Mouse (Mus musculus): ENCODE measurements around the gene 4833439L19Rik. TPM values are rescaled to one million over a fixed set of nuclear protein-coding genes. Genes with fewer than 3 reads are reported as not detected.
A peak's percentile ranks its signal among the peaks of the same experiment; 100 is the strongest.

Gene 4833439L19Rik
- polyA plus RNA-seq, 1 experiment from 2014 or later = 126 TPM

DNA sequence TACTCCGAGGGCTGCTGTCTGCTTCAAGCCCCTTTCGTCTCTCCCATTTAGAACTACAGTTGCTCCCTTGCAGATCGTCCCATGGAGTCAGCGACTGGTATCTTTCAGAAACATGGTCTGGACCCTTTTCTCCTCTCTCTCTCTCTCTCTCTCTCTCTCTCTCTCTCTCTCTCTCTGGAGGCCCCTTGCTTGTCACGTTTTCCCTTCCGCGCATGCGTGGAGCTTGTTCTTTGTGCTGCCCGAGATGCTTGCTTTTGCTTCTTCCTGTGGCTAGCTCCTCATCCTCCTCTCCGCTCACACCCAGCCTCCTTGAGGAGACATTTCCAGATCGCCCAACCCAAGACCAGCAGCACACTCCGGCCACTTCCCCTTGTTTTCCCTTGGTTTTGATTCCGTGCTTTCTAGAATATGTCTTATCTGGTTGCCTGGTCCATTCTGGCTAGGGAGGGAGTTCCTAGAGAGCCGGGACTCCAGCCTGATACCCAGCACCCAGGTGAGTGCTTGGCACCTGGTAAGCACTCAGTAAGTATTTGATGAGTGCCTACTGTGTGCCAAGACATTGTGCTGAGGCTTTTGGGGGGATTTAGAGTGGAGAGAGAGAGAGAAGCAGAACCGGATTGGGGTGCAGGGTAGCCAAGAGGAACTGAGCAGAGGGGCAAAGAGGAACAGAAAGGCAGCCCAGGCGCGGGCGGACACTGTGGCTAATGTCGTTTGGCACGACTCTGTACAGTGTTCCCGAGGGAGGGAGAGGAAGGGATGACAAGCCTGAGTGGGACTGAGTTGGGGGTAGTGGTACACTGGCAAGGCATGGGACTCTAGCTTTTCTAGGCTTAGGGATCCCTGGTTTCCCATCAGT lies 12.6 kb upstream of the 4833439L19Rik start:
- H3K27ac ChIP-seq = no peak overlapping the region
- H3K9ac ChIP-seq = no peak overlapping the region
- no peak for ATAC-seq (ENCODE audit: borderline replicate concordance, extremely low read depth, low FRiP score, low TSS enrichment)
- no peak overlapping the region for H3K4me2 ChIP-seq
- H3K4me3 ChIP-seq = no peak overlapping the region
- H3K27me3 ChIP-seq = no peaks in the 10 kb centered on the region
- WGBS = 78% methylated on average over 21 of the region's 21 CpGs
- H3K4me1 ChIP-seq = peaks cover 23% of the 10 kb centered on the region
- H3K36me3 ChIP-seq = peaks cover 36% of the 10 kb centered on the region
- H3K9me3 ChIP-seq = no peaks in the 10 kb centered on the region

DNA sequence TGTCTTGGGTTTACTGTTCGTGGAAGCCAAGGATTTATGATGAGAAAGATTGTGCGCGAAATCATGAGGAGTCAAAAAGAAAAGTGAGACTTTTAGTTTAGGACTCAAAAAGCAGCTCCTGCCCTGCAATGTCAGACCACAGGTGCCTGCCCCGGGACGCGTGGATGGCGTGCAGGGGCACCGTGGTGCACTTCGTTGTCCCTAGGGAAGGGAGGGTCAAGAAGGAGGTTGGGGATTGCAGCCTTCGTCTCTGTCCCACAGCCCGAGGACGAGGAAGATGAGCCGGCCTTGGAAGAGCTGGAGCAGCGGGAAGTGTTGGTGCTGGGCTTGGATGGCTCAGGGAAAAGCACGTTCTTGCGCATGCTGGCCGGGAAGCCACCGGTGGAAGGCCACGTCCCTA lies 10.3 kb upstream of the 4833439L19Rik start:
- H3K9ac ChIP-seq = peak overlapping the region; percentile 74
- peak overlapping the region; percentile 68 for H3K4me2 ChIP-seq
- no peaks in the 10 kb centered on the region for H3K27me3 ChIP-seq
- WGBS = 2% methylated on average over 19 of the region's 19 CpGs
- ATAC-seq (ENCODE audit: borderline replicate concordance, extremely low read depth, low FRiP score, low TSS enrichment) = no peak; the same call in 1 of the 2 replicates
- peaks cover 28% of the 10 kb centered on the region for H3K36me3 ChIP-seq
- H3K4me3 ChIP-seq = peak overlapping the region; percentile 78
- H3K4me1 ChIP-seq = peaks cover 14% of the 10 kb centered on the region
- H3K27ac ChIP-seq = peak overlapping the region; percentile 79
- no peaks in the 10 kb centered on the region for H3K9me3 ChIP-seq

DNA sequence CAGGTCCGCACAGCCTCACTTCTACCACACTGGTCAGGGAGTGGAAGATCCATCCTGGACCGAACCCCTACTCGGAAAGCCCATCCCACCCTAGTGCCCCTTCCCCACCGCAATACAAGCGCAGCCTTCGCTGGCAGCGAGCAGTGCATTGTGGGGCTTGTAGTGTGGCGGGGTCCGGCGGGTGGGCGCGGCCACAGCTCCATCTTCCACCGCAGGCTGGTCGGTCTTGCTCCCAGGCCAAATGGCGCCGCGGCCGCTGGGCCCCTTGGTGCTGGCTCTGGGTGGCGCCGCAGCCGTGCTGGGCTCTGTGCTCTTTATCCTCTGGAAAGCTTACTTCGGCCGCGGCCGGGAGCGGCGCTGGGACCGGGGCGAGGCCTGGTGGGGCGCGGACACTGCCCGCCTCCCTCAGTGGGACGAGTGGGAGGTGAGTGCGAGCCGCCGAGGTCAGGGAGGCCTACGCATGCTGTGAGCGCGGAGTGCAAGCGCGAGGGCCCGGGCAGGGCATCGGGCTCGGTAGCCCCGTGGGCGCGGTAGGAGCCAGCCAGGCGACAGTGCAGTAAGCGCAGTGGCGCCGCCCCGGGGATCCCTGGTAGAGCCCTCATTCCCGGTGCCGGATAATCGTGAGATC lies 9.7 kb upstream of the 4833439L19Rik start, which contains the start of gene Arl10:
Arl10 (plus strand) TSS at position 162 of the 628 bp plus-strand sequence.
- peak; percentile 91 for ATAC-seq (ENCODE audit: borderline replicate concordance, extremely low read depth, low FRiP score, low TSS enrichment)
- Histone ChIP-seq H3K9ac (peak within 1 kb of the TSS; percentile 74), H3K9me3 (no peaks in the 10 kb centered on the region), H3K4me3 (peak within 1 kb of the TSS; percentile 78), H3K27ac (peak within 1 kb of the TSS; percentile 79), H3K27me3 (no peaks in the 10 kb centered on the region), H3K4me2 (peak within 1 kb of the TSS; percentile 68), H3K36me3 (peaks cover 23% of the 10 kb centered on the region), H3K4me1 (peaks cover 14% of the 10 kb centered on the region)
- under 1% methylated on average over 55 of the region's 55 CpGs for WGBS

DNA sequence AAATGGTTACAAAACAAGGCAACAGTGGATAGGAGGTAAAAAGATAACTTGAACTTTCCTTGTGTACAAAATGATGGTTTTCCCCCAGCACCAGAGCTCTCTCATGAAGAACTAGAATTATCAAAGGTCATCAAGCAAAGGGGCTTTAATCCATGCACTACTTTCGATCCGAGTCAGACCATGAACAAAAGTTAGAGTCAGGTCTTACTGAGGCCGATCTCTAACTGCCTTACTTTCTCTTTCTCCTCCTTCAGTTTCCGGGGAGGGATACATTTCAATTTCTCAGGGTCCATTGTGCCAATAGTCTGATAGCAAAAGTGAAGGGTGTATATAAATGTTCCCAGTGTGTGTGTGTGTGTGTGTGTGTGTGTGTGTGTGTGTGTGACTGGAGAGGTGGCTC lies 7.4 kb upstream of the 4833439L19Rik start:
- H3K4me2 ChIP-seq = no peak overlapping the region
- ATAC-seq (ENCODE audit: borderline replicate concordance, extremely low read depth, low FRiP score, low TSS enrichment) = no peak
- H3K27me3 ChIP-seq = no peaks in the 10 kb centered on the region
- H3K4me3 ChIP-seq = no peak overlapping the region
- H3K27ac ChIP-seq = no peak overlapping the region
- H3K9me3 ChIP-seq = no peaks in the 10 kb centered on the region
- WGBS = 79% methylated on average over 4 of the region's 4 CpGs
- no peak overlapping the region for H3K9ac ChIP-seq
- H3K36me3 ChIP-seq = 0 out of 2 replicates have a peak, but pooled peaks cover 7% of the 10 kb centered on the region
- peaks cover 14% of the 10 kb centered on the region for H3K4me1 ChIP-seq

GRCm38 (mm10) chr13:54571637-54572036 lies 6.4 kb upstream of the 4833439L19Rik start:
- ATAC-seq (ENCODE audit: borderline replicate concordance, extremely low read depth, low FRiP score, low TSS enrichment) = no peak
- 21% methylated on average over 2 of the region's 2 CpGs for WGBS
- no peak overlapping the region for H3K4me3 ChIP-seq

DNA sequence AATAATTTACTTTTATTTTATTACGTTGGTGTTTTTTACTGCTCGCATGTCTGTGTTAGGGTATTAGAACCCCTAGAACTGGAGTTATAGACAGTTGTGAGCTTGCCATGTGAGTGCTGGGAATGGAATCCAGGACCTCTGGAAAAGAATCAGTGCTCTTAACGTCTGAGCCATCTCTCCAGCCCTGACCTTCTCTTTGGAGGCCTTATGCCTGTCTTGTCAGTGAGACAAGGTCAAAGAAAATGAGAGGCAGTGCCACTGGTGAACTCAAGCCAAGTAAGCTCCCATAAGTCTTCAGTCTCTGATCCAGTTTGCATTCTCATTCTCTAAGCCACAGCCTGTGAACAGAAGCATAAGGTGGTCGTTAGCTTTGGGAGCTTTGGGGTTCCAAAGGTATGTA lies 5.5 kb upstream of the 4833439L19Rik start:
- WGBS = 68% methylated on average over 4 of the region's 4 CpGs
- Histone ChIP-seq H3K27me3 (no peaks in the 10 kb centered on the region), H3K9me3 (no peaks in the 10 kb centered on the region), H3K4me3 (no peak overlapping the region), H3K9ac (no peak overlapping the region), H3K4me2 (no peak overlapping the region), H3K36me3 (no peaks in the 10 kb centered on the region), H3K27ac (no peak overlapping the region), H3K4me1 (peaks cover 8% of the 10 kb centered on the region)
- ATAC-seq (ENCODE audit: borderline replicate concordance, extremely low read depth, low FRiP score, low TSS enrichment) = no peak

More at GRCm38 (mm10) chr13:54571637-54572036, 6.4 kb upstream of the 4833439L19Rik start:
- Histone ChIP-seq H3K9ac (no peak overlapping the region), H3K4me1 (peaks cover 12% of the 10 kb centered on the region), H3K27me3 (no peaks in the 10 kb centered on the region), H3K36me3 (no peaks in the 10 kb centered on the region), H3K9me3 (no peaks in the 10 kb centered on the region), H3K27ac (no peak overlapping the region), H3K4me2 (no peak overlapping the region)

GRCm38 (mm10) chr13:54569282-54569681 lies 4.0 kb upstream of the 4833439L19Rik start:
- Histone ChIP-seq H3K4me1 (peaks cover 9% of the 10 kb centered on the region), H3K27ac (no peak overlapping the region), H3K9ac (no peak overlapping the region), H3K36me3 (no peaks in the 10 kb centered on the region), H3K4me2 (no peak overlapping the region), H3K4me3 (no peak overlapping the region), H3K9me3 (no peaks in the 10 kb centered on the region), H3K27me3 (no peaks in the 10 kb centered on the region)
- no peak for ATAC-seq (ENCODE audit: borderline replicate concordance, extremely low read depth, low FRiP score, low TSS enrichment)
- WGBS = 32% methylated on average over 1 of the region's 1 CpGs

GRCm38 (mm10) chr13:54568380-54568779 lies 3.1 kb upstream of the 4833439L19Rik start:
- Histone ChIP-seq H3K9ac (no peak overlapping the region), H3K36me3 (no peaks in the 10 kb centered on the region), H3K4me2 (no peak overlapping the region), H3K4me3 (no peak overlapping the region), H3K27me3 (no peaks in the 10 kb centered on the region), H3K4me1 (peaks cover 15% of the 10 kb centered on the region), H3K9me3 (no peaks in the 10 kb centered on the region), H3K27ac (no peak overlapping the region)
- 32% methylated on average over 5 of the region's 5 CpGs for WGBS
- no peak for ATAC-seq (ENCODE audit: borderline replicate concordance, extremely low read depth, low FRiP score, low TSS enrichment)

GRCm38 (mm10) chr13:54565594-54566345 lies 535 bp upstream of the 4833439L19Rik start:
- H3K27me3 ChIP-seq = no peaks in the 10 kb centered on the region
- H3K9ac ChIP-seq = no peak overlapping the region; the same call in 1 of the 2 replicates
- H3K9me3 ChIP-seq = no peaks in the 10 kb centered on the region
- peaks cover 11% of the 10 kb centered on the region for H3K36me3 ChIP-seq
- WGBS = 50% methylated on average over 8 of the region's 8 CpGs
- peak overlapping the region; percentile 98 for H3K4me3 ChIP-seq
- H3K4me1 ChIP-seq = peaks cover 15% of the 10 kb centered on the region
- peak; percentile 60 for ATAC-seq (ENCODE audit: borderline replicate concordance, extremely low read depth, low FRiP score, low TSS enrichment)
- peak overlapping the region; percentile 26; the same call in 1 of the 2 replicates for H3K27ac ChIP-seq
- H3K4me2 ChIP-seq = peak overlapping the region; percentile 71

DNA sequence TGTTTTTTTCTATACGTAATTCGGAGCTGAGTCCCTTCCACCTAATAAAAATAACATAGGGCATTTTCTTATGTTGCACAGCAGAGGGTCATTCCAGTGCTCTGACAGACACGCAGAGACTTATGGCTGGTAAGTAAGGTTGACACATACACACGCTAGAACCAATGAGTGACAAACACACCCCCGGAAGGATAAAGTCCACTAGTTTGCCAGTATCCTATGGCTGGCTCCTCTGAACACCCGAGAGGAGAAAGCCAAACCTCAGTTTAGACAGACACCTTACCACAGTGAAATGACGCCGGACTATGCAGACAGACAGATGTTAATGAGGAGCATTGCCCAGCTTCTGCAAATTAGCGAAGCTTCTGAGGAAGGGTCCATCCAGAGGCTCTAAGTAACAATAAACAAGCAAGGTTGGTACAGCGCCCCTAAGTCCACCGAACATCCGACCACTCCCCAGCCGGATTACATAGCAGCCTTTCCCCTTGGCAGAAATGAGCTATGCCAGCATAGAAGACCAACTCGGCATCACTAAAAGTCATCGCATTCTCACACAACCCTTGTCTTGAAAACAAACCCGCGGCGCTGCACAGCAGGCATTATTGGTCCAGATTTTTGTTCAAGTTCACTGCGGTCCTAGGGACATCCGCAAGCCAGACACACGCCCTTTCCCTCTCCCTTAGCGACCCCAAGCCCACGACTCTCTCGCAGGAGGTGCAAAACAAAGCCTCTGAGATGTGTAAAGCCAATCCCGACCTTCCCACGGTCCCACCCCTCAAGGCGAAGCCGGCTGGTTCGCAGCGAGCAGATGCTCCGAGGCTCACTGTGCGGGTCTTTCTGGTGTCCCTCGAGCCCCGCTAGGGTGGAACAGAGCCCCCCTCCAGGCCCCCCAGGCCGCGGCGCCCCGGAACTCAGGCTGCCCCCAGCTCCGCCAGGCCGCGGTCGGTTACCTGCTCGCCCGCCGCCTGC lies 719 bp downstream of the 4833439L19Rik start:
- H3K4me1 ChIP-seq = peaks cover 15% of the 10 kb centered on the region
- peak overlapping the region; percentile 96 for H3K9ac ChIP-seq
- peak; percentile 41 for ATAC-seq (ENCODE audit: borderline replicate concordance, extremely low read depth, low FRiP score, low TSS enrichment)
- peak overlapping the region; percentile 71 for H3K4me2 ChIP-seq
- H3K36me3 ChIP-seq = peaks cover 23% of the 10 kb centered on the region
- 11% methylated on average over 37 of the region's 45 CpGs for WGBS
- H3K27ac ChIP-seq = peak overlapping the region; percentile 44; the same call in 1 of the 2 replicates
- peak overlapping the region; percentile 98 for H3K4me3 ChIP-seq
- no peaks in the 10 kb centered on the region for H3K27me3 ChIP-seq
- no peaks in the 10 kb centered on the region for H3K9me3 ChIP-seq

GRCm38 (mm10) chr13:54562562-54562961 lies 2.7 kb downstream of the 4833439L19Rik start:
- 78% methylated on average over 7 of the region's 7 CpGs for WGBS
- Histone ChIP-seq H3K4me2 (no peak overlapping the region), H3K4me1 (peaks cover 15% of the 10 kb centered on the region), H3K27me3 (no peaks in the 10 kb centered on the region), H3K36me3 (peaks cover 42% of the 10 kb centered on the region), H3K27ac (no peak overlapping the region), H3K9me3 (no peaks in the 10 kb centered on the region), H3K9ac (no peak overlapping the region), H3K4me3 (no peak overlapping the region)
- ATAC-seq (ENCODE audit: borderline replicate concordance, extremely low read depth, low FRiP score, low TSS enrichment) = no peak

All from lung, embryonic 15.5 days (tissue).